Mouse (Mus musculus) testis, adult 2 months (tissue): ENCODE results near the gene Fkbp5. TPM values are rescaled to one million over a fixed set of nuclear protein-coding genes. Genes with fewer than 3 reads are reported as not detected.

ENCODE experiments used
- H3K27ac ChIP-seq: fragments of 200-500 bp; 2 replicates; pipeline ENCODE4 v1.5.1; 2012; ENCODE audit warnings: low read depth, low read length; ENCODE audit not compliant: control insufficient read depth, insufficient read depth
- H3K27me3 ChIP-seq: fragments of 200-500 bp; 2 replicates; pipeline ENCODE4 v1.6.1; 2012; ENCODE audit warnings: mild to moderate bottlenecking, low read length, moderate library complexity; ENCODE audit not compliant: control insufficient read depth, insufficient read depth
- H3K36me3 ChIP-seq: fragments of 200-500 bp; 2 replicates; pipeline ENCODE4 v1.6.1; 2012; ENCODE audit warnings: mild to moderate bottlenecking, low read length; ENCODE audit not compliant: control insufficient read depth, insufficient read depth
- H3K4me1 ChIP-seq: fragments of 200-500 bp; 2 replicates; pipeline ENCODE4 v1.6.1; 2012; ENCODE audit warnings: low read length; ENCODE audit not compliant: control insufficient read depth, insufficient read depth
- H3K4me3 ChIP-seq: fragments of 200-500 bp; 2 replicates; pipeline ENCODE4 v1.5.1; 2012; ENCODE audit warnings: low read depth, mild to moderate bottlenecking, low read length, moderate library complexity, mixed read lengths; ENCODE audit not compliant: control insufficient read depth
- CTCF ChIP-seq: fragments of 200-500 bp; IDR thresholded peaks from 2 replicates; pipeline ENCODE4 v1.5.1; 2012; ENCODE audit warnings: low read depth, mild to moderate bottlenecking, inconsistent platforms, low read length, moderate library complexity; ENCODE audit not compliant: control insufficient read depth, insufficient read depth, insufficient replicate concordance
- POLR2A ChIP-seq: fragments of 200-500 bp; IDR thresholded peaks from 2 replicates; pipeline ENCODE4 v1.6.1; 2012; ENCODE audit warnings: low read depth, mild to moderate bottlenecking, inconsistent platforms, low read length, moderate library complexity; ENCODE audit not compliant: control insufficient read depth
- polyA plus RNA-seq: library from polyadenylated mRNA; depleted of rRNA; stranded (reverse); fragments of >200 nt; gene quantifications from 2 replicates; pipeline ENCODE4 v1.2.3, GENCODE M21; 2012

The Fkbp5 gene
- polyA plus RNA-seq, 1 experiment = 19.8 TPM

GRCm38 (mm10) chr17:28455098-28455497 is 62.2 kb downstream of the Fkbp5 start:
- Histone ChIP-seq H3K27ac (no peak overlapping the region), H3K4me3 (no peak overlapping the region)

GRCm38 (mm10) chr17:28452889-28453288 is 64.4 kb downstream of the Fkbp5 start:
- H3K27ac ChIP-seq = no peak overlapping the region
- no peaks in the 10 kb centered on the region for H3K36me3 ChIP-seq
- no peak overlapping the region for H3K4me3 ChIP-seq
- no peaks in the 10 kb centered on the region for H3K4me1 ChIP-seq
- H3K27me3 ChIP-seq = no peaks in the 10 kb centered on the region
- no peak for TF ChIP-seq POLR2A

More at GRCm38 (mm10) chr17:28455098-28455497, 62.2 kb downstream of the Fkbp5 start:
- Histone ChIP-seq H3K4me1 (no peaks in the 10 kb centered on the region), H3K36me3 (no peaks in the 10 kb centered on the region), H3K27me3 (no peaks in the 10 kb centered on the region)
- TF ChIP-seq POLR2A (no peak), CTCF (no peak)

- no peak overlapping the region for H3K27ac ChIP-seq
- H3K4me3 ChIP-seq = no peak overlapping the region
- TF ChIP-seq CTCF (no peak), POLR2A (no peak)
- no peaks in the 10 kb centered on the region for H3K36me3 ChIP-seq
- H3K4me1 ChIP-seq = no peaks in the 10 kb centered on the region
- H3K27me3 ChIP-seq = no peaks in the 10 kb centered on the region
Measured at GRCm38 (mm10) chr17:28451914-28452313, 65.4 kb downstream of the Fkbp5 start.

DNA sequence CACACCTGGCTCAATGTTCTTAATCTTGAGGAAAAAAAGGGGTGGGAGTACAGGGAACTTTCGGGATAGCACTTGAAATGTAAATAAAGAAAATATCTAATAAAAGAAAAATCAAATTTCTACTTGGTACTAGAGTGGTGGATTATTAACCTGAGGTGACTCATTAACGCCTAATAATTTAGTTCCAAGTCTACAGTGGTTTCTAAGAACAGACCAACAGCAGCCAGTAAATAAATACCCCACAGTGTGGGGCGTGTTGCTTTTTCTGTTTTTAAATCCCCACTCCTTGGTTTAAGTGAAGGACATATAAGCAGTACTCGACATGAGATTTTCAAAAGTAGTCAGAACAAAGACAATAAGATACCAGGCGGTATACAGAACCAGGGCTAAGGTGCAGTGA is 65.8 kb downstream of the Fkbp5 start:
- Histone ChIP-seq H3K4me3 (no peak overlapping the region), H3K36me3 (no peaks in the 10 kb centered on the region), H3K27me3 (no peaks in the 10 kb centered on the region), H3K4me1 (no peaks in the 10 kb centered on the region), H3K27ac (no peak overlapping the region)
- no peak for TF ChIP-seq CTCF
- TF ChIP-seq POLR2A = no peak

DNA sequence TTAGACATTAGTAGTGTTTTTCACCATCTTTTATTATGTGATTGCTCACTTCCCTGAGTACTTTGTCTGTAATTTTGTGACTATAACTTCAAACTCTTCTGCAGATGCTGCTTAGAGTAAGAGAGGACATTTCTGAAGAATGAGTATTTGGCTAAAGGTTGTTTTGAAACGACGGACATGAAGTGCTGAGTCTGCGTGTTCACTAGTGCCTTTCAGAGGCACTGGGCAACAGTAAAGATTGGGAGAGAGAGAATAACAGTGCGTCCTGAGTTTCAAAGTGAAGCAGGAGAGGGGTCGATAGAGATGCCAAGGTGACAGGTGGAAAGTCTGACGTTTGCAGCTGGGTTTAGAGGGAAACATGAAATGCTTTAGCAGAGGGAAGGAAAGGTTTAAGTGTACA is 69.1 kb downstream of the Fkbp5 start:
- no peak overlapping the region for H3K4me3 ChIP-seq
- no peak for TF ChIP-seq POLR2A
- no peak for TF ChIP-seq CTCF
- H3K27me3 ChIP-seq = no peaks in the 10 kb centered on the region
- no peaks in the 10 kb centered on the region for H3K4me1 ChIP-seq
- no peaks in the 10 kb centered on the region for H3K36me3 ChIP-seq
- H3K27ac ChIP-seq = no peak overlapping the region

DNA sequence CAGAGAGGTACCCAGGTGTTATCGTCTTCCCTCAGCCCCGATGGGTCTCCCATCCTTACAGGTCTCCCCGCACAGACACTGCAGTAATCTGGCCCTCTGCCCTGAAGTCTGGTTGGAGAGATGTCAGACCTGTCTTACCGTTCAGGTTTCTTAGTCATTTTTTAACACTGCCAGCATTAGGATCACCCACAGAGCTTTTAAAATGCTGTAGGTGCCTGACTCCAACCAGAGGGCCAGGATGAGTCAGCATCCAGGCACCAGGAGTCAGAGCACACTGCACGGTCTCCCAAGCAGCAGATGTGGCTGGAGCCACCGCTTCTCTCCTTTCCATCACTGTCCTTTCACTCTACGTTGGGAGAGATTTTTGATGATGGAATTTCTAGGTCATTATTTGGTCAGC is 69.5 kb downstream of the Fkbp5 start:
- Histone ChIP-seq H3K4me3 (no peak overlapping the region), H3K36me3 (no peaks in the 10 kb centered on the region), H3K4me1 (no peaks in the 10 kb centered on the region), H3K27me3 (no peaks in the 10 kb centered on the region), H3K27ac (no peak overlapping the region)
- TF ChIP-seq CTCF (no peak), POLR2A (no peak)

GRCm38 (mm10) chr17:28446820-28447168 is 70.5 kb downstream of the Fkbp5 start:
- H3K36me3 ChIP-seq = no peaks in the 10 kb centered on the region
- H3K4me3 ChIP-seq = no peak overlapping the region
- H3K4me1 ChIP-seq = no peaks in the 10 kb centered on the region
- TF ChIP-seq POLR2A = no peak
- TF ChIP-seq CTCF = no peak
- H3K27ac ChIP-seq = no peak overlapping the region
- H3K27me3 ChIP-seq = no peaks in the 10 kb centered on the region
